Mouse (Mus musculus) forebrain, embryonic 11.5 days (tissue): Measurements from ENCODE around the gene Arvcf. TPM values are rescaled to one million over a fixed set of nuclear protein-coding genes. Genes with fewer than 3 reads are reported as not detected.

Experiments used
- ATAC-seq: fragments of 200-750 bp; cut with Nextera tagmentation; replicated peaks from 2 replicates; pipeline ENCODE4 v1.8.0; 2017; ENCODE audit warnings: moderate TSS enrichment; ENCODE audit not compliant: low FRiP score
- DNase-seq: peaks from one replicate; pipeline ENCODE4 v3.0.0-alpha.2; 2017; ENCODE audit warnings: low spot score
- H3K27ac ChIP-seq: fragments of 300-500 bp; sonication (generic); 2 replicates; pipeline ENCODE4 v1.5.1; 2014; ENCODE audit warnings: low read depth, low read length
- H3K27me3 ChIP-seq: fragments of 300-500 bp; sonication (generic); 2 replicates; pipeline ENCODE4 v1.6.1; 2014; ENCODE audit warnings: mild to moderate bottlenecking, low read length, mixed read lengths; ENCODE audit not compliant: control insufficient read depth, insufficient read depth
- H3K36me3 ChIP-seq: fragments of 300-500 bp; sonication (generic); 2 replicates; pipeline ENCODE4 v1.6.1; 2014; ENCODE audit warnings: mild to moderate bottlenecking, low read length, moderate library complexity, mixed read lengths; ENCODE audit not compliant: control insufficient read depth, insufficient read depth
- H3K4me1 ChIP-seq: fragments of 300-500 bp; sonication (generic); replicated peaks from 2 replicates; pipeline ENCODE4 v1.6.1; 2014; ENCODE audit warnings: low read length, mixed read lengths; ENCODE audit not compliant: control insufficient read depth, insufficient read depth
- H3K4me2 ChIP-seq: fragments of 300-500 bp; sonication (generic); 2 replicates; pipeline ENCODE4 v1.6.1; 2014; ENCODE audit warnings: low read depth, mild to moderate bottlenecking, low read length, moderate library complexity, mixed read lengths; ENCODE audit not compliant: severe bottlenecking
- H3K4me3 ChIP-seq: fragments of 300-500 bp; sonication (generic); 2 replicates; pipeline ENCODE4 v1.5.1; 2014; ENCODE audit warnings: low read depth, low read length
- H3K9ac ChIP-seq: fragments of 300-500 bp; sonication (generic); 2 replicates; pipeline ENCODE4 v1.6.1; 2014; ENCODE audit warnings: low read length
- H3K9me3 ChIP-seq: fragments of 300-500 bp; sonication (generic); 2 replicates; pipeline ENCODE4 v1.6.1; 2016; ENCODE audit warnings: low read length, mixed read lengths; ENCODE audit not compliant: control insufficient read depth
- WGBS: fragments of 180-500 bp; shearing (Covaris S2); extraction: QIAGEN DNeasy Blood & Tissue Kit; methylation state at CpG from one replicate; pipeline ENCODE4 v1.1.7; 2014; 5-methylcytosine and 5-hydroxymethylcytosine counted together
- polyA plus RNA-seq: library from polyadenylated mRNA; unstranded; fragments of >200 nt; fragmentation: Nextera tagmentation; extraction: Ambion mirVana; gene quantifications from 2 replicates; pipeline ENCODE4 v1.2.1, GENCODE M21; 2014

The Arvcf gene
- polyA plus RNA-seq, 1 experiment from 2014 or later = 103 TPM

- no peaks in the 10 kb centered on the region for H3K27me3 ChIP-seq
- no peak overlapping the region for H3K4me3 ChIP-seq
- DNase-seq = peak; percentile 89
- H3K9ac ChIP-seq = peak overlapping the region; percentile 40
- H3K4me1 ChIP-seq = peaks cover 54% of the 10 kb centered on the region
- H3K9me3 ChIP-seq = no peaks in the 10 kb centered on the region
- H3K4me2 ChIP-seq = peak overlapping the region; percentile 29; the same call in 1 of the 2 replicates
- no peaks in the 10 kb centered on the region; the same call in 1 of the 2 replicates for H3K36me3 ChIP-seq
- H3K27ac ChIP-seq = peak overlapping the region; percentile 94
- peak; percentile 90 for ATAC-seq
- 16% methylated on average over 6 of the region's 6 CpGs for WGBS
Measured at GRCm38 (mm10) chr16:18380495-18381063, 32.6 kb downstream of the Arvcf start.

- Histone ChIP-seq H3K36me3 (no peaks in the 10 kb centered on the region; the same call in 1 of the 2 replicates), H3K9ac (peak overlapping the region; percentile 12; the same call in 1 of the 2 replicates), H3K27ac (peak overlapping the region; percentile 94), H3K4me2 (0 out of 2 replicates have a peak overlapping the region, but pooled peaks have one; percentile 15), H3K4me3 (no peak overlapping the region), H3K27me3 (no peaks in the 10 kb centered on the region), H3K4me1 (peaks cover 54% of the 10 kb centered on the region), H3K9me3 (no peaks in the 10 kb centered on the region)
- WGBS = 38% methylated on average over 6 of the region's 6 CpGs
- DNase-seq (peak; percentile 75), ATAC-seq (peak; percentile 32)
Measured at GRCm38 (mm10) chr16:18381621-18382258, 33.8 kb downstream of the Arvcf start.

GRCm38 (mm10) chr16:18383045-18383726 is 35.2 kb downstream of the Arvcf start:
- H3K9ac ChIP-seq = no peak overlapping the region
- WGBS = 81% methylated on average over 9 of the region's 9 CpGs
- DNase-seq = no peak

GRCm38 (mm10) chr16:18383756-18384155 is 35.8 kb downstream of the Arvcf start:
- H3K4me3 ChIP-seq = no peak overlapping the region
- no peak overlapping the region for H3K27ac ChIP-seq
- peaks cover 57% of the 10 kb centered on the region for H3K4me1 ChIP-seq
- H3K36me3 ChIP-seq = no peaks in the 10 kb centered on the region; the same call in 1 of the 2 replicates
- no peaks in the 10 kb centered on the region for H3K27me3 ChIP-seq
- H3K9me3 ChIP-seq = no peaks in the 10 kb centered on the region
- DNase-seq (no peak), ATAC-seq (no peak)
- H3K9ac ChIP-seq = peak overlapping the region; percentile 8; the same call in 1 of the 2 replicates
- WGBS = 7% methylated on average over 3 of the region's 3 CpGs
- H3K4me2 ChIP-seq = no peak overlapping the region

More at GRCm38 (mm10) chr16:18383045-18383726, 35.2 kb downstream of the Arvcf start:
- peaks cover 59% of the 10 kb centered on the region for H3K4me1 ChIP-seq
- no peaks in the 10 kb centered on the region for H3K9me3 ChIP-seq
- no peaks in the 10 kb centered on the region for H3K27me3 ChIP-seq
- no peak overlapping the region for H3K4me2 ChIP-seq
- no peaks in the 10 kb centered on the region; the same call in 1 of the 2 replicates for H3K36me3 ChIP-seq
- no peak for ATAC-seq
- no peak overlapping the region for H3K27ac ChIP-seq
- no peak overlapping the region for H3K4me3 ChIP-seq

GRCm38 (mm10) chr16:18384211-18384610 is 36.2 kb downstream of the Arvcf start:
- Histone ChIP-seq H3K4me2 (no peak overlapping the region), H3K4me1 (peaks cover 52% of the 10 kb centered on the region), H3K36me3 (no peaks in the 10 kb centered on the region; the same call in 1 of the 2 replicates), H3K4me3 (no peak overlapping the region), H3K27me3 (no peaks in the 10 kb centered on the region), H3K27ac (no peak overlapping the region), H3K9ac (peak overlapping the region; percentile 8; the same call in 1 of the 2 replicates), H3K9me3 (no peaks in the 10 kb centered on the region)
- DNase-seq (no peak), ATAC-seq (no peak)
- WGBS = 80% methylated on average over 7 of the region's 7 CpGs

- ATAC-seq = no peak
- Histone ChIP-seq H3K4me3 (no peak overlapping the region), H3K27ac (no peak overlapping the region), H3K9me3 (no peaks in the 10 kb centered on the region), H3K36me3 (no peaks in the 10 kb centered on the region; the same call in 1 of the 2 replicates), H3K4me2 (no peak overlapping the region), H3K27me3 (no peaks in the 10 kb centered on the region), H3K4me1 (peaks cover 48% of the 10 kb centered on the region), H3K9ac (no peak overlapping the region)
- no peak for DNase-seq
- 64% methylated on average over 8 of the region's 8 CpGs for WGBS
Measured at GRCm38 (mm10) chr16:18384659-18385058, 36.7 kb downstream of the Arvcf start.

GRCm38 (mm10) chr16:18385411-18385810 is 37.4 kb downstream of the Arvcf start:
- ATAC-seq = no peak
- no peak overlapping the region for H3K4me3 ChIP-seq
- no peak overlapping the region for H3K27ac ChIP-seq
- peaks cover 40% of the 10 kb centered on the region for H3K4me1 ChIP-seq
- H3K4me2 ChIP-seq = no peak overlapping the region
- no peak for DNase-seq
- H3K9ac ChIP-seq = no peak overlapping the region
- no peaks in the 10 kb centered on the region for H3K9me3 ChIP-seq
- WGBS = 67% methylated on average over 5 of the region's 5 CpGs
- no peaks in the 10 kb centered on the region; the same call in 1 of the 2 replicates for H3K36me3 ChIP-seq
- H3K27me3 ChIP-seq = no peaks in the 10 kb centered on the region

- Histone ChIP-seq H3K4me1 (peaks cover 30% of the 10 kb centered on the region), H3K27ac (no peak overlapping the region), H3K9ac (no peak overlapping the region), H3K36me3 (no peaks in the 10 kb centered on the region), H3K27me3 (no peaks in the 10 kb centered on the region), H3K4me2 (no peak overlapping the region), H3K9me3 (no peaks in the 10 kb centered on the region), H3K4me3 (no peak overlapping the region)
- DNase-seq = no peak
- 88% methylated on average over 7 of the region's 7 CpGs for WGBS
- no peak for ATAC-seq
Measured at GRCm38 (mm10) chr16:18386451-18386850, 38.5 kb downstream of the Arvcf start.
